Mouse (Mus musculus): ENCODE data around the gene Rer1.
"Not testable (repeated sequence)": the region's sequence is repeated elsewhere in the genome, so short reads cannot be mapped to it uniquely, and the experiment has no call there.

The Rer1 gene

DNA sequence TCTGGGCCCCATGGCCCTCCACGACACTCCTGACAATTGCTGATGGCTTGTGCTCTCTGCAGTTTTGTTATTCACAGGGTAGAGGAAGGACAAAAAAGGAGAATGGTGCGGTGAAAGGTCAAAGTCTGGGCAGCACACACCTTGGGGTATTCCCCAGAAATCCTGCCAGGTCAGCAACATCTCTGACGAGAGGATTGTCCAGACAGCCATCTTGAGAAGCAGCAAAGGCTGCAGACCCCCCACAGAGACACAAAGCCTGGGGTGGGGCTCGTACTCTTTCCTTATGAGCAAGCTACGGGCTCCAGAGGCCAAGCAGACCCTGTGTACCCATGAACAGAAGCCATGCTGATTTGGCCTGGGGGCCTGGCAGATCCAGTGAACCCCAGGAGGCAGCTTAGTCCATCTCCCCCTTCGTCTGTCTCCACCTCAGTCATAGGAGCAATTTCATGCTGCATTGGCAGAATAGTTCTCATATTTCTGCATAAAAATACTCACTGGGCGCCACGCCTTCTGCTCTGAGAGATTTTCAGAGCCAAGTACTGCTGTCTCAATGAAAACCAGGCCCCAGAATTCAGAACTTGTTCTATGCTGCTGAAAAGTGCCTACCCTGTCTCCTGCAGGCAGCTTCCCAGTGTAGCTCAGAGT lies 27.7 kb upstream of the Rer1 start:
- peak; percentile 41 for DNase-seq (ENCODE audit: low spot score)

DNA sequence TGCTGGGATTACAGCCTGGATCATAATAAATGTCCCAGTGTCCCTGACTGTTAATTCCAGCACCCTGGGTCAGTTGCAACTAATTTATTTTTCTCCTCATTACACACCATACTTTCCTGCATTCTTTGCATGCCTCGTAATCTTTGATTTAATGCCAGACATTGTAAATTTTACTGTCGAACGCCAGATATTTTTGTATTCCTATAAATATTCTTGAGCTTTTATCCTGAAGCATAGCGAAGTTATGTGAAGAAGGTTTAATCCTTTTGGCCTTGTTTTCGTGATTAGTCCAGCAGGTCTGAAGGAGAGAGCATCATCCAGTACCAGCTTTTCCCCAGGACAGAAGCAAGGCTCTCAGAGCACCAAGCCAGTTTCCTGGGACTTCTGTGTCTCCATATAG lies 23.3 kb upstream of the Rer1 start:
- DNase-seq (ENCODE audit: low spot score), result no peak

DNA sequence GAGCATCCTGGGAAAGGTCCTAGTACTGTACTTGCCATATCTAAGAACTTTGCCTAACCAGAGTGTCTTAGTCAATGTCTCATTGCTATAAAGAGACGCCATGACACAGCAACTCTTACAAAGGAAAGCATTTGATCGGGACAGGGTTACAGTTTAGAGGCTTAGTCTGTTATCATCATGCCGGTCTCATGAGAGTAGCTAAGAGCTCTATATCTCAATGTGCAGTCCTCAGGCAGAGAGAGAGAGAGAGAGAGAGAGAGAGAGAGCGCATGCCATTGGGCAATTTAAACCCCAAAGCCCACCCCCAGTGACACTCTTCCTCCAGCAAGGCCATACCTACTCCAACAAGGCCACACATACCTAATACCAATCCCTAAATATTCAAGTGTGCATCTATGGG lies 21.7 kb upstream of the Rer1 start:
- DNase-seq (ENCODE audit: low spot score), result no peak

DNA sequence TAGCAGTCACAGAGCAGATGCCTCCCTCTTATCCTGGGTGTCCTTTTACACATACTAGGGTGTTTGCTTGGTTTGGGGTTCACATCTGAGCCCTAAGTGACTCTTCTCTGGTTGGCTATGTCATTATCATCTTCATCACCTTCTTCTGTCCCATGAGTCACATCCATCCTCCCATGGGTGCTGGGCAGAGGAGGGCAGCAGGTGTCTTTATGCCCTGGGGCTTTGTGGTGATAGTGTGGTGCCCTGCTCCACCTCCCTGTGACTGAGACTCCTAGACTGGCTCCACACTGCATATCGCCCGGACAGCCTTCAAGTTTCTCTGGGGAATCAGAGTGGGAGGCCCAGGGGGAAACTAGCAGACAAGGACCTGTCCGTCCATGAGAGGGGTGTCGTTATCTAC lies 12.4 kb upstream of the Rer1 start:
- no peak for DNase-seq (ENCODE audit: low spot score)

DNA sequence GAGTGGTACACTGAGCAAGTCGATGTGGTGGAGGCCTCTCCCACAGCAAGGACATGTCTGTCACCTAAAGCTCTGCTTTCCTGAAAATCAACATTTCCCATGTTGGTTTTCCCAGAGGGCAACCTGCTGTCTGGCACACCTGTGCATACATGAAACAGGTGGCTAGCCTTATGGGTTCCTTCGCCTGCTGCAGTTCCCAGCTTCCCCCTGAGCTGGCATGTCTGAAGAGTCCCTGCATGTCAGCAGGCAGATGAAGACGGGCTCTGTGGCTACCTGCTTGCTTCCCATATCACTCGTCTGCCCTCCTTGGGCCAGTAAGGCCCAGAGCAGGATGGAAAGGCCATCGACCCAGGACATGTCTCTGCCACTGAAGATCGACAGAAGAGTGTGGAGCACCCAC lies 11.3 kb upstream of the Rer1 start:
- DNase-seq (ENCODE audit: low spot score), result no peak

DNA sequence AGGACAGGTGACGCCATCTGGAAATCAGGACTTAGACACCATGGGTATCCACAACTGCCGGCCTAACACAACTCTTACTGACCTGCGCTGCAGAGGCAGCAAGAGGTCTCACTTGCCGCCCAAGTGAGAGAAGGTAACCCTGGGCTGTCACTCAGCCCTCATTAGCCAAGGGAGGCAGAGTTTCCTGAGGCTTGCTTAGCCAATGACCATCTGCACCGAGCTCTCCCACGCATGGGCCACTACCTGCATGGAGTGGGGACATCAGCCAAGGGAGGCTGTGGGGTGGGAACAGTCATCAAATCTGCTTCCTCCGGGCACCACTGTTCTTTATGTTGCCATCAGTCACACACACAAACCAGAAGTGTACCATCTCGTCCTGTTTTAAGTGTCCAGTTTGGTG lies 9.8 kb upstream of the Rer1 start:
- DNase-seq (ENCODE audit: low spot score), result no peak

DNA sequence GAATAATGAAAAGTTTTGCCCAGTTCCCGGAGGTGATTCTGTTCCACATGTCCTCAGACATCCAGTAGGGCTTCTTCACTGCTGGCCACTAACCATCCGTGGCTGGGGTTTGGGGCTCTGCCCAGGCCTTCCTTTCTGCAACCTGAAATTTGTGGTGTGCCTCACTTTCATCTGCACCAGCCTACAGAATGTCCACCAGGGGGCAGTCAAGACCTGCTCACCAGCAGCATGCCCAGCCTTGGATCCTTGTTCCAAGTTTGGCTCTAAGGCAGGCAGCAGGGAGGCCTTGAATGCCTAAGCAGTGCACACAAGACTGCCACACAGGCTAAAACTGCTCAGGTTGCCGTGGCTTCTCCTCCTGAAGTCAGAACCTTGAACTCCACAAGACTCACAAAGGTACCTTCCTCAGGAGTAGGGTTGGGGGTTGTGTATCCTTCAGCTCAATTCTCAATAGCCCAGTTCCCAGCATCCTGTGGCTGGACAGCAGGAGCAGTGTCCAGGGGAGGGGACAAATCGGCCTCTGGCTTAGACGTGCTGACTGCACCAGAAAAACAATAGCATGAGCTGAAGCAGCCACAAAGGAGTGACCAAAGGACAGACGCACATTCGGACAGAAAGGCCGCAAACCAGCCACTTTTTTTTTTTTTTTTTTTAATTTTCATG lies 9.2 kb upstream of the Rer1 start:
- peak; percentile 88 for DNase-seq (ENCODE audit: low spot score)

DNA sequence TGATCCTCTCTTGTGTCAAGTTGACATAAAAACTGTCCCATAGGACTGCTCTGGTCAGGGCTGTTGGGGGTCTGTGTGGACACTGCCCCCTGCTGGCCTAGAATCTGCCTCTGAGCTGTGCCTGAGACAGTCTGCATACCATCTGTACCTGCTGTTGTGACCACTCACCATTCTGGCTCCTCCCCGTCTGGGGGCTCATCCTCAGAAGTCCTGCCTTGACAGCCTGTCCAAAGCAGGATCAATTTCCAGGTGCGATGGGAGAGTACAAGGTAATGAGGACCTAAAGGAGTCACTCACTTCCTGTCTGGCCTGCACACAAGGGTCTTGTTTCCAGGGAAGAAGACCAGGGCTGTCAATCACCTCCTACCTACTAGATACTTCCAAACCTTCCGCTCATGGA lies 8.4 kb upstream of the Rer1 start:
- DNase-seq (ENCODE audit: low spot score), result peak; percentile 42

DNA sequence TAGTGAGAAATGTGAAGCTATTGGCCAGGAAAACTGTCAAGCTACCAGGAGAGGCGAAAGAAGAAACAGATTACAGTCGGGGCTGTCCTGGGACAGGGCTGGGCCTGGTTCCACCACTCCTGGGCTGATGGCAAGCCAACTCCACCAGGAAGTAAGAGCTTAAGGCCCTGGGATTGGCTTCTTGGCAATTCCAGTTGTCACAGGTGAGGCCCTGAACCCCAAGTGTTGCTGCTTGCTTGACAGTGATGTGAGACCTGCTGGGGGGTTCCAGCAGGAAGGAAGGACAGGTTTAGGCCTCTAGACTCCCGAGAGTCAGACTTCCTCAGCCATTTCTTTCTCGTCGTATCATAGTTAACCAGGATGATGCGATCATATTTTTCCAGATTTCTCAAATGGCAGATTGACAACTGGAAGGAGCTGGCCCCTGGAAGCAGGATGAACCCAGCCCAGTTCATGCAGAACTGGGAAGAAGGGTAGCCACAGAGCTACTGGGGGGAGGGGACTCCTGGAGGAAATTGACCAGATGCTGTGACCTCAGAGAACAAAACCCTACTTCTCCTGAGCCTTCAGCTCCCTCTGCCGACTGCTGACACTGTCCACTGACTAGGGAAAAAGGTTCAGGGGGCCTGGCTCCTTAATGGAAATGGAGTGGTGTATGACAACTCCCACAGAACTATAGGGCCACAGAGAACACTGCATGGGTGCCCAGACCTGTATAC lies 7.4 kb upstream of the Rer1 start:
- DNase-seq (ENCODE audit: low spot score), result no peak

DNA sequence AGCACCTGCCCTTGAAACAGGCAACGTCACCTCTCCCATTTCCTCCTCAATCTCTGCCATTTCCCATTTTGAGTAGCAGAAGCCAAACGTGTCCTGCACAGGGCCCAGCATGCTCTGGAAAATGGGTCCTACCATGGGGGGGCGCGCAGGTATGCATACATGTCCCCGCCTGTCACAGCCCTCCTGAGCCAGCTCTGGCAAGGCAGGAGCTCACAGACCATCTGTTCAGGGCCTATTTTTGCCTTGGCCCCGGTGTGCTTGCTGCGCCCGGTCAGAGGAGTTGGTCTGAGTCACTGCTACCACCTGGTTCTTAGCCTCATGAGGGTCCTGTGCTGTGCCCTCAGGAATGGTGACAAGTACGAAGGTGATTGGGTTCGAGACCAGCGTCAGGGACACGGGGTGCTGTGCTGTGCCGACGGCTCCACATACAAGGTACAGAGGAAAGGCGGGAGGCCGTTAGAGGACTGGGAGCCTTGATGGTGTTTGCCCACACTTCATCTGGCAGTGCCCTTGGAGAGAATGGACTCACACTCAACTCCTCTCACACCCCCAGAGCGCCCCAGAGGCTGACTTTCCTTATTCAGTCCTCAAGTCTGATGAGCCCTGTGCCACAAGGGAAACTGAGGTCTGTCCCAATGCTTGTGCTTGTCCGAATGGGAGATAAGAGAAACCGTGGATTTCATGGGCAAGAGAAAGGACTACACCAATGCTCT lies 6.7 kb upstream of the Rer1 start:
- DNase-seq (ENCODE audit: low spot score), result no peak

DNA sequence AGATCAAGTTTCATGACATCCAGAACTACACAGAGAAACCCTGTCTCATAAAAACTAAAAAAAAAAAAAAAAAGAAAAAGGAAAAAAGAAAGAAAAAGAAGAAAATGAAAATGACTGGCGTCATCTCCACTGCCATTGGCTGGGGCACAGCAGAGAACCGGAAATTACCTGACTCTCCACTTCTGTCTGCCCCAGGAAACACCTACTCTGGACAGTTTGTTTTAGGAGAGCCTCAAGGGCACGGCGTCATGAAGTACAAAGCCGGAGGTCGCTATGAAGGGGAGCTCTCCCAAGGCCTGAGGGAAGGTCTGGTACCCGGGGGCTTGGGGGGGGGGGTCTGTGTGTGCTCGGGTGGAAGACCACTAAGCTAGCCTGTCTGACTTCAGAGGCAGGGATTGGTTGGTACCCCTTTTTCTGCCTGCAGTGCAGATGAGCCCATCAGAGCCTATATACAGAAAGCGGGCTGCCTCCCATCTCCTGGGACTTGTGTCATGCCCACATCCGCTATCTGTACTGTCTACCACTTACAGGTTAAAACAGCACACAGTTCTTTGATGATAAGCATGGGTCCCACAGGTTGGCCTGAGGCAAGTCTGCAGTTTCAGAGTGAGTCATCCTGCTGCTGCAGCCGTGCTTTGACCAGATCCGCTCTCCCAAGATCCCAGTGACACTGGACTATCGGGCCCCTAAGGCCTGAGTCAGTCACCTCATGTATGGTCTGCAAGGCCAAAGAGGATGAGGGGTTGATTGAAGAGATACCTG lies 4.7 kb upstream of the Rer1 start:
- no peak for DNase-seq (ENCODE audit: low spot score)

DNA sequence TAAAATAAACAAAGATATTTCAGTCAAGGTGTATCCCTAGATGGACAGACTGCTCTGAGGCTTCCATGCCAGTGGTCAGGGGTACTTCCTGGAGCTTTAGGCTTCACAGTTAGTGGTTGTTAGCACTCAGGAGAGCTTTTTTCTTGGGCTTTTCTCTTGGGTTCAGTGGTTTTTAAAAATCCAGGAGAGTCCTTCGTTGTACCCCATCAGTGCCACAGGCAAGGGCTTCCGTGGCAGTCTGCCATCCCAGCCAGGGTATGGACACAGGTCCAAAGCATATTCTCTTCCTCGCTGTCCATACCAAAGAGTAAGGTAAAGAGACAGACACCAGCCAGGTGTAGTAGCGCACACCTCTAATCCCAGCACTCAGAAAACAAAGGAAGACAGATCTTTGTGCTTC lies 4.0 kb upstream of the Rer1 start:
- DNase-seq (ENCODE audit: low spot score), result no peak

DNA sequence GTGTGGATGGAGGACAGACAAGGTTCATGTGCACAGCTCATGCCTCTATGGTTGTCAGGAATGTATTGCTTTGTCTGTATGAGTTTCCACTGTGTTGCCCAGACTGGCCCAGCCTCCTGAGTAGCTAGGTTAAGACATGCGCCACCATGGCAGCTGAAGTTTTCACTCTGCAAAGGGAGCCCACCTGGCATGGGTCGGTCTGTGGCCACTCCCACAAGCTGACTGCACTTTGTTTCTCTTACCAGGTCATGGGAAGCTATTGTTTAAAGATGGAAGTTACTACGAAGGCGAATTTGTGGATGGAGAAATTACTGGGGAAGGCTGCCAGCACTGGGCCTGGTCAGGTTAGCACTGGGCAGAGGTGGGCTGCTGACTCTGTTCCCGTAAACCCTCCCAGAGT lies 3.1 kb upstream of the Rer1 start:
- no peak for DNase-seq (ENCODE audit: low spot score)

DNA sequence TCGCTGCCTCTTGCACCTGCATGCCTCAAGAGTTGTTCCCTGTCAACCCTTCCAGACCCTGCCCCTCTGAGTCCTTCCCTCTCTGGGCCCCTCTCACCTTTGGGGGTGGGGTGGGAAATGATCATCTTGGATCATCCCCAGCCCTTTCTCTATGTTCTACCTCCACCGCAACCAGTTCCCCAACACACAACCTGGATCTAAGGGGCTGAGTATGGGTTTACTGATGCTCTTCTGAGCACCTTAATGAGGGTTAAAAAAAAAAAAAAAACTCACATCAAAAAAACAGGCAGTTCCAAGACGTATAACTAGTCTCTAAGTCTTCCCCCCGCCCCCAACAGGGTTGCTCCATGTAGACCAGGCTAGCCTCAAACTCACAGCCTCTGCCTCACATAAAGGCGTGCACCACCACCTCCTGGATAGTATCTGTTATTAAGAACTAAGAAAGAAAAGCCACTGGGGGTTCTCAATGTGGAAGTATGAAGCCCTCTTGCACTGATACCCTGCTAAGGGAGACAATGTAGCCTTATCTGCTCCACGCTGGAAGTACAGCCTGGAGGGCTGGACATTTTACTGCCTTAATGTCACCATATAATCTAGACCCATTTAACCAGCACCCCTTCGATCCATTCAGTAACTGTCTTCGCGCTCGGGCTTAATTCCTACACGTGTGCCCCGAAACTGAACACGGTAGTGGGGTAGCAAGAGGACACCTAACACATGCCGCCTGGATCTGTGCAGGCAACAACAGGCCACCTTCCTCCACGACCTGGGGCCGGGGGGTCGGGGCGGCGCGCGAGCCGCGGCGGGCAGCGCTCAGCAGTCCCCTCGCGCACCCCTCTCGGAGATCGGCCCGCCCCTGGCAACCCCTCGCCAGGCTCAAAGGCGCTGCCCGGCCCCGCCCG lies 725 bp downstream of the Rer1 start:
- DNase-seq (ENCODE audit: low spot score), result no peak

DNA sequence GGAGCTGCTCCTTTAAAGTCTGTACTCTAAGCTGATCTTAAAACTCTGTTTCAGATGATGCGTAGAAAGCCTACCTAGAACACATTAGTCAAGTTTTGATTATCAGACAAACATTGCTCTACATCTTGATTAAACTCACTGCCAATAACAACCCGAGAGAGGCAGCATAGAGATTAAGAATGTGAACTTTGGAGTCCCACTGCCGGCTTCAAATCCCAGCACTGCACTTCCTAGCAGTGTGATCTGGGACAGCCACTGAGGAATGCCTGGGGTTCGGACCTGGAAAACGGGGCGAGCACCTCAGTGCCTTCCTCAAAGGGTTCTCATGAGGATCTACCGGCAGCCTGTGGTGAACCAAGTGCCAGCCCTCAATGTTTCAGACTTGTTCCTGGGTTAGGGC lies 1.8 kb downstream of the Rer1 start:
- no peak for DNase-seq (ENCODE audit: low spot score)

DNA sequence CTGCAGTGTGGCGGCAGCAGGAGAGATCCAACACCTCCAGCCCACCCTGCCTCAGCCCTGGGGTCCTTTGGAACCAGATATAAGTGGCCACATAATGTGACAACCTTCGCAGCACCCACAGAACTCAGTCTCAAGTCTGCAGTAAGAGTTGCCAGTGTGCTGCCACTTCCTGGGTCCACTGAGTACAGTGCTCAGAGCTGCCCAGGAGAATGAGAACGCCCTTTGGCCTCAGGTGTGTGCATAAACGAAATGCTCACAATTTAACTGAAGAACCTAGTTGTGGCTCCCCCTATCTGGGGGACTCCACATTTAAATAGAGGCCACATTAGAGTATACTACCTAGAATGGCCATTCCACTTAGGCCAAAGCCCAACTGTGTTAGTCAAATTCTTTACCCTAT lies 2.6 kb downstream of the Rer1 start:
- DNase-seq (ENCODE audit: low spot score), result no peak

DNA sequence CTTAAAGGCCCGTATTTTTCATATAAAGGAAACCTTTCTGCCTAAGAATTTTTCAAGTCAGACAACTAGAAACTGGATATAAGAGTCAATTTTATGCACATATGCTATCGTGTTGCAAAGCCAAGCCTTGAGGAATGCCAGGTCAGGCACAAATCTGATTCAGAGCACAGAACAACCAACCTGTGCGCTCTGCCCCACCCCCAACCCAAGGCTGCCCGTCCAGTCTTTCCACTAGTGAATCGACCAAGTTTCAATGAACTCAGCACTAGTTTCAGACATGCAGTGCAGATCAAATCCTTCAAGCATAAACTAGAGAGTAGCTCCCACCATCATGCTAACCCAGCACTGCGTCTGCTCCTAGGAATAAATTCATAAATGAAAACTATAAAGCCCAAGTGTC lies 6.5 kb downstream of the Rer1 start:
- DNase-seq (ENCODE audit: low spot score), result no peak

DNA sequence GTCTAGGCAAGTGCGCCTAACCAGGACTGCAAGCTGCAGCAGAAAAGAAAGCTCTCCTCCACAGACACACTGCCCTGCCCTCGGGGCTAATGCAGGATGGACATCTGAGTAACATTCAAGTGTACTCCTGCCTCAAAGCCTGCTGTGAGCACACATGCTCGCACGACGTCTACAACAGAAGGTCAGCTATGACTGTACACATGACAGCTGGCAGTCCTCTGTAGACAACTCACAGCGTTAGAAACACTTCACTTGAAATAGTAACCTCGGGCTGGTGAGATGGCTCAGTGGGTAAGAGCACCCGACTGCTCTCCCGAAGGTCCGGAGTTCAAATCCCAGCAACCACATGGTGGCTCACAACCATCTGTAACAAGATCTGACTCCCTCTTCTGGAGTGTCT lies 7.4 kb downstream of the Rer1 start:
- DNase-seq (ENCODE audit: low spot score), result not testable (repeated sequence)

DNA sequence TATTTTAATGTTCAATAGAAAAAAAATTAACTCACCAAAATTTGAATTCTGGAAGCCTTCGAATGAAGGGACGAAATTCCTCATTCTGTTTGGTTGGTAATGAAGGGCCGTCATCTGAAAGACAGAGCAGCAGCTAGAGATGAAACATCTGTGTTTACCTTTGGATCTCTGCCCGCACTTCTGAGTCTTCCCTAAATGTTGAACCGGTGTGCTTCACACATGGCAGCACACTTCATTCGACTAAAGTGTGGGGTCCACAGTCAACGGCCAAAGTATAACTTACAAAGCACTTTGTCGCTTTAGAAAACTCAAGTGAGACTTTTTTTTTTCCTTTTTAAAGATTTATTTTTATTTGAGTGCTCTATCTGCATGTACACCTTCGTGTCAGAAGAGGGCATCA lies 9.5 kb downstream of the Rer1 start:
- DNase-seq (ENCODE audit: low spot score), result no peak

DNA sequence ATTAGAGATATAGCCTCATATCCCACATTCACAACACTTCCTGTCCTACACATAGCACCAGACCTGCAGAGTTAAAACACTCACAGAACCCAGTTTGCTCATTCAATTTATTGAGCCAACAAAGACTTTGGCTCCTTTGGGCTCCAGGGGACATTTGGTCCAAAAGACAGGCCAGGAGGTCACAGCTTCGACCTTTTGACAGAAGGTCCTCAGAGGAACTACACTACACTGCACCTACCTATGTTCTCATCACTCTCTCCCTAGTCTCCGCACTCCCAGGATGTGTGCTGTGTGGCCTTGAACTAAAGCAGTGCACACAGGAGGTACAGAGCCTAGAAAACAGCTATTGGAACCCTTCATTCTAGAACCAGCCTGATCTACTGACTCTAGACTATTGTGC lies 10.4 kb downstream of the Rer1 start:
- no peak for DNase-seq (ENCODE audit: low spot score)

DNA sequence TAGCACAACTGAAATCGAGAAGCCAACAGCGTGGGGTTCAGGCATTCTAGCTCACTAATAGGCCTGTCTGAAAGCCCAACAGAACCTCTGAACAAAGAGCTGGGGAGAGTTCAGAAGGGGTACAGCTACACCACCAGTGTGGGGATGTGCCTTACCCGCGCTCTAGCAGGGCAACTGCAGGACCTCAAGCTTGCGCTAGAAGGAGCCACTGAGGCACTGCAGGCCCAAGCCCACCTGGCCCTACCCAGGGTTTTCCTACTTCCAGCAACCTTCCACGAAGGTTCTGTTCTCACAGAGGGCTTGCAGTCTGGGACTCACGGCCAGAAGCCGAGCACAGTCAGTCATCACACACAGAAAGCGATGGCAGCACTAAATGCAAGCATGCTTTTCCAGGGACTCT lies 11.0 kb downstream of the Rer1 start:
- no peak for DNase-seq (ENCODE audit: low spot score)
